7 mouse cellular contexts compared by ENCODE assay signal in genomic region chr12:24537965-24538364, GRCm38 (mm10). TPM values are rescaled to one million over a fixed set of nuclear protein-coding genes. Genes with fewer than 3 reads are reported as not detected.
A peak's percentile ranks its signal among the peaks of the same experiment; 100 is the strongest.
DNase-seq lines count a peak whose midpoint lies in the region; ATAC-seq lines count a peak whose summit lies in the region.

No protein-coding gene starts in this region.

- no peak for ATAC-seq in erythroblast, adult 5-6 weeks (replicated peaks; ENCODE audit: low FRiP score, poor library complexity, severe bottlenecking)
- no peak for ATAC-seq in kidney, embryonic 14.5 days (ENCODE audit: low FRiP score, low TSS enrichment)

- no peaks in the 10 kb centered on the region for H3K27me3 ChIP-seq in kidney, embryonic 14.5 days (ENCODE audit: control insufficient read depth, insufficient read depth, low read length)

- H3K4me2 ChIP-seq in kidney, embryonic 14.5 days (replicated peaks; ENCODE audit: low read depth, low read length) = no peak overlapping the region

- no peaks in the 10 kb centered on the region for H3K4me1 ChIP-seq in kidney, embryonic 14.5 days (ENCODE audit: control insufficient read depth, insufficient read depth, low read length)

- H3K9ac ChIP-seq in kidney, embryonic 14.5 days (ENCODE audit: low read depth, low read length) = no peak overlapping the region

- no peak overlapping the region for H3K27ac ChIP-seq in kidney, embryonic 14.5 days (ENCODE audit: low read depth, low read length)

- 89% methylated on average over 4 of the region's 4 CpGs for WGBS in kidney, embryonic 14.5 days

- H3K9me3 ChIP-seq in kidney, embryonic 14.5 days (ENCODE audit: control insufficient read depth, low read length) = no peaks in the 10 kb centered on the region

- H3K36me3 ChIP-seq in kidney, embryonic 14.5 days (ENCODE audit: control insufficient read depth, insufficient read depth, low read length) = no peaks in the 10 kb centered on the region

- peak; percentile 25 for DNase-seq in layer of hippocampus, adult 9-11 months
- DNase-seq in layer of hippocampus, adult 9-10 months (ENCODE audit: low spot score) = no peak
- DNase-seq in adrenal gland, postnatal 10 days = peak; percentile 61
- peak; percentile 28 to 39 for DNase-seq in cerebellum, postnatal 10 days
- DNase-seq in lung, postnatal 25 days (ENCODE audit: low spot score) = peak; percentile 29

- no peak overlapping the region for H3K4me3 ChIP-seq in kidney, embryonic 14.5 days (ENCODE audit: low read length)

RNA-seq across cellular contexts. Expression of gene Grhl1, which starts 34.1 kb away (rescaled TPM):
- total RNA-seq in adrenal gland, postnatal 10 days (2021) = 1 to 10 TPM; 1.1 to 1.4 TPM
- 0.42 and 0.96 TPM in 2 replicates for total RNA-seq in erythroblast, adult 5-6 weeks (2015; ENCODE audit: low replicate concordance)
- total RNA-seq in erythroblast, adult 5-6 weeks (2017; ENCODE audit: low replicate concordance) = not detected in 2 replicates
- polyA plus RNA-seq in kidney, embryonic 14.5 days (2014; fragmentation: Nextera tagmentation; extraction: Ambion mirVana) = 1.4 and 3.5 TPM in 2 replicates

RNA-seq across cellular contexts. Expression of gene Taf1b, which starts 39.8 kb away (rescaled TPM):
- 10 to 100 TPM; 14.7 to 15.3 TPM for total RNA-seq in adrenal gland, postnatal 10 days (2021)
- 6.5 and 17.1 TPM in 2 replicates for total RNA-seq in erythroblast, adult 5-6 weeks (2015; ENCODE audit: low replicate concordance)
- total RNA-seq in erythroblast, adult 5-6 weeks (2017; ENCODE audit: low replicate concordance) = 9.3 and 9.9 TPM in 2 replicates
- polyA plus RNA-seq in kidney, embryonic 14.5 days (2014; fragmentation: Nextera tagmentation; extraction: Ambion mirVana) = 29.1 and 34.3 TPM in 2 replicates
